In genomic region chr2:18059891-18060290, GRCm38 (mm10) we compare ENCODE assay signal across 13 mouse cellular contexts. TPM values are rescaled to one million over a fixed set of nuclear protein-coding genes. Genes with fewer than 3 reads are reported as not detected.
"Had no signal": no experiment of that assay in that cellular context is flagged by ENCODE, and none has a peak within 500 bp of the region (broad histone marks: within the 10 kb centered on the region; RNA-seq: fewer than 3 reads in every experiment).

No protein-coding gene starts in this region.

- H3K4me3 ChIP-seq: layer of hippocampus, adult 2 months; limb, embryonic 12.5 days; liver, embryonic 13.5 days; neural tube, embryonic 12.5 days had no signal

- H3K27ac ChIP-seq: layer of hippocampus, adult 2 months; limb, embryonic 12.5 days; liver, embryonic 13.5 days; neural tube, embryonic 12.5 days; stomach, postnatal 0 days had no signal

- ATAC-seq: liver, postnatal 0 days had no signal

- H3K9me3 ChIP-seq: limb, embryonic 12.5 days; liver, embryonic 13.5 days; neural tube, embryonic 12.5 days had no signal

- H3K9ac ChIP-seq: limb, embryonic 12.5 days; liver, embryonic 13.5 days; liver, postnatal 0 days had no signal

- H3K27me3 ChIP-seq: limb, embryonic 12.5 days; liver, embryonic 13.5 days; neural tube, embryonic 12.5 days had no signal

- DNase-seq: kidney, postnatal 10 days; kidney, postnatal 4 days; liver; liver, embryonic 13.5 days; liver, postnatal 0 days; lung, postnatal 36 days; thymus, postnatal 4 days had no signal

- H3K4me2 ChIP-seq: liver, embryonic 13.5 days had no signal

- H3K36me3 ChIP-seq: limb, embryonic 12.5 days; liver, embryonic 13.5 days; neural tube, embryonic 12.5 days had no signal

RNA-seq across cellular contexts. Expression of gene Skida1, which starts 11.0 kb away (rescaled TPM):
- total RNA-seq: megakaryocyte progenitor cell, adult 5-6 weeks; monocyte, adult 5-6 weeks had no signal

RNA-seq across cellular contexts. Expression of gene A930004D18Rik, which starts 22.4 kb away (rescaled TPM):
- total RNA-seq: megakaryocyte progenitor cell, adult 5-6 weeks had no signal
